Mouse (Mus musculus): ENCODE data around the gene Prr15.

- TF ChIP-seq GATA1 (IDR thresholded peaks at IDR 0.05; ENCODE audit: borderline replicate concordance, low read length): no peak
- no peak for TF ChIP-seq FLI1 (IDR thresholded peaks at IDR 0.05; ENCODE audit: low read length)
These were observed 7.5 kb downstream of the Prr15 start for GRCm38 (mm10) chr6:54333116-54333651.

Measured in megakaryocyte, embryonic 14.5 days (primary cell).